16 mouse cellular contexts compared by ENCODE assay signal in the genomic region with DNA sequence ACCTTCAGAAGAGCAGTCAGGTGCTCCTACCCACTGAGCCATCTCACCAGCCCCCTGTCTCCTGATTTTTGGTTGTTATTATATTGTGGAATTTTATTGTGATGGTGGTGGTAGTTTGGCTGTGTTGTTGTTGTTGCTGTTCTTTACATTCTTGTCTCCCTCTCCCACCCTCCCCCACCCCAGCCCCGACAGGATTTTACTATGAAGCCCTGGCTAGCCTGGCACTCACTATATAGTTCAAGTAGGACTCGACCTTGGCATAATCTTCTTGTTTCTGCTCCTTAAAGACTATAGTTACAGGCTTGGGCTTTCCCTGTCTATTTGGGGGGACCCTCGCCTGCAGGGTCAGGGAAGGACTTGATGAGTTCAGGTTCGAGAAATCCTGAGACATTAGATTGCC. TPM values are rescaled to one million over a fixed set of nuclear protein-coding genes. Genes with fewer than 3 reads are reported as not detected.
DNase-seq lines count a peak whose midpoint lies in the region; ATAC-seq and TF ChIP-seq lines count a peak whose summit lies in the region.
"Had no signal": no experiment of that assay in that cellular context is flagged by ENCODE, and none has a peak within 500 bp of the region (broad histone marks: within the 10 kb centered on the region; RNA-seq: fewer than 3 reads in every experiment).

No protein-coding gene starts in this region.

- H3K9me3 ChIP-seq in kidney, embryonic 15.5 days (replicated peaks): no peaks in the 10 kb centered on the region
- no peaks in the 10 kb centered on the region for H3K9me3 ChIP-seq in ES-E14 (ENCODE audit: control insufficient read depth, insufficient read depth, low read depth, low read length)
- H3K9me3 ChIP-seq in liver, embryonic 16.5 days (replicated peaks; ENCODE audit: control insufficient read depth, low read length): no peaks in the 10 kb centered on the region
- H3K9me3 ChIP-seq: embryonic facial prominence, embryonic 12.5 days; limb, embryonic 13.5 days; neural tube, embryonic 13.5 days had no signal

- DNase-seq in kidney, postnatal 14 days: no peak
- peak; percentile 22 for DNase-seq in CD4-positive helper T cell, adult 2 months (ENCODE audit: low read depth, low spot score)
- no peak for DNase-seq in ES-E14 (ENCODE audit: low read depth, low spot score)
- DNase-seq in cerebellum, adult 9-10 months: no peak
- no peak for DNase-seq in layer of hippocampus, adult 11-12 months (ENCODE audit: low spot score)
- DNase-seq: adrenal gland, postnatal 10 days; heart, postnatal 10 days; spleen, adult 18-20 months had no signal

- in situ Hi-C loops in ES-E14 (cut with MboI; ENCODE audit: low sequenced_read_pairs in 2 of 2, unreplicated experiment in 2 of 2): no loop called here

- H3K27me3 ChIP-seq in kidney, embryonic 15.5 days: peaks cover 6% of the 10 kb centered on the region; the same call in 1 of the 2 replicates
- no peaks in the 10 kb centered on the region for H3K27me3 ChIP-seq in liver, embryonic 16.5 days (ENCODE audit: control insufficient read depth, insufficient read depth, low read depth, low read length)

- 81% methylated on average over 4 of the region's 4 CpGs for WGBS in kidney, embryonic 15.5 days
- WGBS in liver, embryonic 16.5 days (ENCODE audit: insufficient replicate concordance): 33% methylated on average over 4 of the region's 4 CpGs

- H3K9ac ChIP-seq in kidney, embryonic 15.5 days: no peak overlapping the region
- peak overlapping the region; percentile 29; the same call in 1 of the 2 replicates for H3K9ac ChIP-seq in ES-E14 (ENCODE audit: insufficient read depth, low read depth, low read length, poor library complexity, severe bottlenecking)
- peak overlapping the region; percentile 51; the same call in 1 of the 2 replicates for H3K9ac ChIP-seq in liver, embryonic 16.5 days (ENCODE audit: low read depth, low read length)
- H3K9ac ChIP-seq: embryonic facial prominence, embryonic 12.5 days; limb, embryonic 13.5 days; neural tube, embryonic 13.5 days had no signal

- peak overlapping the region; percentile 66; the same call in 1 of the 2 replicates for H3K4me2 ChIP-seq in kidney, embryonic 15.5 days
- H3K4me2 ChIP-seq in liver, embryonic 16.5 days (ENCODE audit: low read depth, low read length): peak overlapping the region; percentile 95
- H3K4me2 ChIP-seq: embryonic facial prominence, embryonic 12.5 days; limb, embryonic 13.5 days; neural tube, embryonic 13.5 days had no signal

- peaks cover 28% of the 10 kb centered on the region for H3K4me1 ChIP-seq in kidney, embryonic 15.5 days
- H3K4me1 ChIP-seq in ES-E14 (ENCODE audit: control insufficient read depth in 2 of 2, insufficient read depth in 2 of 2, low read length in 2 of 2, poor library complexity in 1 of 2): peaks cover 9% of the 10 kb centered on the region in 2 experiments
- peaks cover 42% of the 10 kb centered on the region for H3K4me1 ChIP-seq in liver, embryonic 16.5 days (ENCODE audit: control insufficient read depth, low read depth, low read length)

- no peak for ATAC-seq in kidney, embryonic 15.5 days (replicated peaks; ENCODE audit: low FRiP score)
- no peak for ATAC-seq in liver, embryonic 16.5 days (ENCODE audit: low read depth)
- ATAC-seq: inflammation-experienced regulatory T-cells, adult 6 months had no signal

- 0 out of 2 replicates have a peak, but pooled peaks cover 3% of the 10 kb centered on the region for H3K36me3 ChIP-seq in kidney, embryonic 15.5 days
- H3K36me3 ChIP-seq in ES-E14 (ENCODE audit: control insufficient read depth, insufficient read depth, low read length, poor library complexity, severe bottlenecking): peaks cover 25% of the 10 kb centered on the region
- H3K36me3 ChIP-seq in liver, embryonic 16.5 days (ENCODE audit: control insufficient read depth, insufficient read depth): no peaks in the 10 kb centered on the region; the same call in 1 of the 2 replicates
- H3K36me3 ChIP-seq: embryonic facial prominence, embryonic 12.5 days; neural tube, embryonic 13.5 days had no signal

- peak overlapping the region; percentile 34; the same call in 1 of the 2 replicates for H3K27ac ChIP-seq in kidney, embryonic 15.5 days
- H3K27ac ChIP-seq in ES-E14 (ENCODE audit: insufficient read depth, low read depth, low read length, poor library complexity, severe bottlenecking): no peak overlapping the region
- H3K27ac ChIP-seq in liver, embryonic 16.5 days (ENCODE audit: low read length): peak overlapping the region; percentile 80
- H3K27ac ChIP-seq: embryonic facial prominence, embryonic 12.5 days; layer of hippocampus, adult 2 months; left cerebral cortex, adult 2 months; neural tube, embryonic 13.5 days had no signal

- no peak overlapping the region for H3K4me3 ChIP-seq in kidney, embryonic 15.5 days (replicated peaks)
- H3K4me3 ChIP-seq in ES-E14 (ENCODE audit: insufficient read depth in 1 of 2, low read depth in 1 of 2, low read length in 2 of 2, poor library complexity in 1 of 2, severe bottlenecking in 1 of 2): peak overlapping the region in 1 of 2 experiments; percentile 36; a peak in 1 of 4 replicates
- H3K4me3 ChIP-seq in liver, embryonic 16.5 days (ENCODE audit: low read depth, low read length): peak overlapping the region; percentile 81
- H3K4me3 ChIP-seq: embryonic facial prominence, embryonic 12.5 days; layer of hippocampus, adult 2 months; left cerebral cortex, adult 2 months; limb, embryonic 13.5 days; neural tube, embryonic 13.5 days had no signal

TF ChIP-seq in ES-E14, 5 proteins besides CTCF, POLR2A, EP300 and RAD21:
- no peak for TF ChIP-seq ZC3H11A (IDR thresholded peaks at IDR 0.05; ENCODE audit: borderline replicate concordance, low read depth, low read length)
- no peak for TF ChIP-seq ZNF384 (IDR thresholded peaks at IDR 0.05; ENCODE audit: low read depth, low read length)
- no peak for TF ChIP-seq CHD2 (IDR thresholded peaks at IDR 0.05; ENCODE audit: low read depth, low read length)
- no peak for TF ChIP-seq HCFC1 (IDR thresholded peaks at IDR 0.05; ENCODE audit: borderline replicate concordance, insufficient read depth, low read length)
- TF ChIP-seq MAFK (IDR thresholded peaks at IDR 0.05; ENCODE audit: insufficient read depth, low read depth, low read length): no peak

RNA-seq across cellular contexts. Expression of gene Apobec3, which starts 2.9 kb away (rescaled TPM):
- 29.3 and 31.0 TPM in 2 replicates for polyA plus RNA-seq in kidney, embryonic 15.5 days (2015; fragmentation: Nextera tagmentation; extraction: Ambion mirVana)
- total RNA-seq in ES-E14 (2012; rRNA removed): 39.9 and 42.4 TPM in 2 replicates
- polyA plus RNA-seq in liver, embryonic 16.5 days (2015; fragmentation: Nextera tagmentation; extraction: Ambion mirVana): 33.1 and 35.2 TPM in 2 replicates

RNA-seq across cellular contexts. Expression of gene Cbx6, which starts 59.9 kb away (rescaled TPM):
- 45.5 and 50.4 TPM in 2 replicates for polyA plus RNA-seq in kidney, embryonic 15.5 days (2015; fragmentation: Nextera tagmentation; extraction: Ambion mirVana)
- total RNA-seq in ES-E14 (2012; rRNA removed): 28.2 and 30.1 TPM in 2 replicates
- 5.8 and 6.3 TPM in 2 replicates for polyA plus RNA-seq in liver, embryonic 16.5 days (2015; fragmentation: Nextera tagmentation; extraction: Ambion mirVana)
